Mouse (Mus musculus) hematopoietic stem cell, adult 5-6 weeks (primary cell): ENCODE data around the gene Gm1113. TPM values are rescaled to one million over a fixed set of nuclear protein-coding genes. Genes with fewer than 3 reads are reported as not detected.

ENCODE experiments used
- ATAC-seq, 2 experiments: fragments of 125-278 bp in 1 of 2; replicated peaks in 1 of 2; 2 replicates each; pipeline ENCODE4 v1.8.0; 2016 to 2017; ENCODE audit warnings: inconsistent platforms in 2 of 2, mild to moderate bottlenecking in 2 of 2, moderate number of reproducible peaks in 2 of 2, low read depth in 1 of 2, moderate TSS enrichment in 1 of 2; ENCODE audit not compliant: low FRiP score in 2 of 2, poor library complexity in 2 of 2, severe bottlenecking in 2 of 2, insufficient read depth in 1 of 2, low TSS enrichment in 1 of 2
- total RNA-seq: library from RNA; stranded (forward); fragments of 172-1452, 232-1000 nt; gene quantifications from 2 replicates; pipeline ENCODE4 v1.2.3, GENCODE M21; 2017

Gm1113 gene
- total RNA-seq, 1 experiment from 2014 or later: not detected

DNA sequence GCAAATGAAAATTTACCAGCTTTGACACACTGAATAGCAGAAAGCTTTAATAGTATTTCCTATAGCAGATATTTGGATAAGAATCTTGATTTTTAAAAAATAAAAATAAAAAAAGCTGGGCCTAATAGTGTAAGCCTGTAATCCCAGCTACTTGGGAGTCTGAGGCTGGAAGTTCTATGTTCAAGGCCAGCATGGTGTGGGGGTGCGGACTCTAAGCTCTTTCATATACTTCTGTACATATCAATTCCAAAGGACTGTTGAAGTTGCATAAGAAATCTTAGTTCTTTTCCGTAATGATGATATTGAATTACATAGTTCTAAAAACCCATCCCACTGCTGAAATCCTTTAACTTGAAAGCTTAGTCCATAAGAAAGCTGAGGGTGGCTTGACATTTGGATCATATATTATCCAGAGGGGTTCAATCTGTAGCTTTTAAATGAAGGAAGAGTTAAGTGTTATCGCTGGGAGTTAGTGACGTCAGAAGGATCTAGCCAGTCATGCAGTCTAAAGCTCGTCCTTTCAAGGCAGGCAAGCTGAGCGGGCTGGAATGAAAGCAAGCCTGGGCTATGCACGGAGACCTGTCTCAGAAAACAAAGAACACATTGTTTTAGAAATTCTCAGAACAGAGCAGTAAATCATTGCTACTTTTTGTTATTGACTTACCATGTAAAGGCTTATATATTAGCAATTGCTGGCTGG lies 24.9 kb downstream of the Gm1113 start:
- ATAC-seq: no peak

DNA sequence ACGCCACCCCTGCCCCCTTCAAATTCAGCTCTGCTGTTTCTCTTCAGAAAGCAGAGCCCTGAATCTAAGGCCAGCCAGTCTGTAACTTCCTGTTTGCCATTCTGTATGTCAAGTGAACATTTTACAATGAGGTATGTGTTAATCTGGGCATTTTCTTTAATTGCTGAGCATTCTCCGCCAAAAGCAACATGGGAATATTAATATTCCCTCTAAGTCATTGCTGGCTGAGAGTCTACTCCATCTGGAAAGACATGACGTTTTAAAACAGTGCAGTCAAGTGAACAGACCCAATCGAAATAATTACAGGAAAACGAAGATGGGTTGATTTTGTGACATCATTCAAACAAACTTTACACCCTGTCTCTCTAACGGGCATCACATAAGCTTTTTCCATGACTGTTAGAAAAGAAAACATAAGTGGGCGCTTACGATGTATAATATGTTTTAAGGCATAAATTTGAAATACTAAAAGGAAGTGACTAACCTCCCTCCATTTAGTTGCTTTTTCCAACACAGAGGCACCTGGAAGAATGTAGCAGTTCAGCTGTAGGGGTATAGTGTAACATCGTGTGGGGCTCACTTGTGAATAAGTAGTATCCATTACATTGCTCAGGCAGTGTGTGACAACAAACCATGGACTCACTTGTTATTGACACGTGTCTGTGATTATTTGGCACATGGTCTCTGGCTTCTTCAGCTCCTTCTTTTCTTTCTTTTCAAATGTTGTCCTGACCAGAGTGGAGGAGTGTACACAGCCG lies 26.8 kb downstream of the Gm1113 start:
- no peak; a peak in 1 of 4 replicates for ATAC-seq

DNA sequence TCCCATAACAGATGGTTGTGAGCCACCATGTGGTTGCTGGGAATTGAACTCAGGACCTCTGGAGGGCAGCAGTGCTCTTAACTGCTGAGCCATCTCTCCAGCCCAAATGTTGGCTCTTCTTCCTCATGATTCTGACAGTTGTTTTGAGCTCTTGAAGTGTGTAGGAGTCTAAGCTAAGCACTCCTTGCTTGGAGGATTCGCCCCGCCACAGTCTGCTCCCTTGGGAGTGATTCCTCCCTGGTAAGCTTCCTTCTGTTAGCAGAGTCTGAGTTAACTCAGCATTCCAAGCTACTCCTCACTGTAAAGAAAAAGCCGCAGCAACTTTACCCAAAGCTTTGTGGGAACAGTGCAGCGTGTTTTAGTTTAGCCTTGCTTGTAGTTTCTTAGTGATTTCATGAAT lies 29.6 kb downstream of the Gm1113 start:
- ATAC-seq: no peak

DNA sequence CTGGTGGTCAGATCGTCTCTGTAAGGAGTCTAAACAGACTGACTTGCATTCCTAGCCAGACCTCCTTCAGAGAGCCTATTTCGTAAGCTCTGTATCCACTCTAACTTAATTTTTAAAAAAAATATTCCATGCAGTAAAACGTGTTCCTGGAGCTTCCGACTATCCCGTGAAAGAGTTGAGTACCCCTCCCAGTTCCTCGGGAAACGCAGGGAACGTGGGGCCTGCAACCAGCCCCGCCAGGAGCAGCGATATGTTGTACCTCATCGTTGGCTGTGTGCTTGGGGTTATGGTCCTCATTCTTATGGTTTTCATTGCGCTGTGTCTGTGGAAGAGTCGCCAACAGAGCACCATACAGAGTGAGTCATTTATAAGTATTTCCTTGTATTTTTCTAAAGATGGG lies 31.5 kb downstream of the Gm1113 start:
- ATAC-seq: no peak

DNA sequence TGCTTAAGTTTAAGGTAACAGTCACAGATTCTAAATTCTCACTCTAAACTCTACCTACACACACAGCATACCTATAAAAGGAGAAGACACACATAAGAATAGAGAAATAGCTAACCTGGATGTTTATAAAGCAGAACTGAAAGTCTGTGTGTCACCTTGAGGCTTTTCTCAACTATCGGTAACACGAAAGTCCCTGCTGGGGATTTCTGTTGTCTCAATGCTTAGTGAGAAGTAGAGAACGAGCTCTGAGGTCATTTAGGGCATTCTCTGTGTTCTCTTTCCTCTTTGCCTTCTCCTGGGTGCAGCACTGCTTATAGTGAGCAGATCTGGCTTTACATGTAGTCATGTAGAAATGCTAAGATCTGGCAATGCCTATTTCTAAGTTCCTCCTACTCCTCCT lies 34.1 kb downstream of the Gm1113 start:
- no peak for ATAC-seq

DNA sequence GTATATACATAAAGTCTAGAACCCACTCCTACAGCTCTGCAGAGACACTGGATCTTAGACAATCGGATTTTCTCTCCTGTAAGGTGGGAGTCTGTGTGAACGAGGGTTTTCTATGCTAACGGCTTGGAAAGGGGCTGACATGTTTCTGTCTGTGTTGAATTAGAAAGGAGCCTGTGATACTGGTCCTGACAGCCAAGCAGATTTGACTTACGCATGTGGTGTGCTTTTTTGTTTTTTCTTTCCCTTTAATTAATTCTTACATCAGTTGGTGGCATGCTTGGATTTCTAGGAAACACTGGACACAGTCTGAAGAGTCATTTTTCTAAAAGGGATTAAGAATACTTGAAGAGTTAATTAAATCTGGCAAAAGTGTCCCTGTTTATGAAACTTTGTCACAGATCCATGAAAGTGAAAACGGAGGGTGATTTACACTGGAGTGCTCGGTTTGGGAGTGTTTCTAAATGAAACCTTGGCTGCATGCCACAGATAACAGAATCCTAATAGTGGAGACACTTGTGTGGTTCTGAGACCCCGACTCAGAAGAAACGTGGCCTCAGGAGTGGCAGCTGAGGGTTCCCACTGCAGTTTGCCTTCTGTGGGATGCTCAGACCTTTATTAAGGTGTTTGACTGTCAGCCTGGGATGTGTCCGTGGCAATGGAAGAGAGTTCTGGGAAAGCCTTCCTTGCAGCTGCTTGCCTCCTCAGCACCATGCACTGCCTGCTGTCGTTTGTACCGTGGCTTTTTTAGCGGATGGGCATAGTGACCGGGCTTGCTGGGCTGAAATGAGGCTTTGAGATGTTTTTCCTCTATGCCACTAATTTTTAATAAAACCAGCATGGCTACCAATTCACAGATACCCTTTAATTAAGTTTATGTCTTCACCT lies 35.8 kb downstream of the Gm1113 start:
- ATAC-seq: no peak

DNA sequence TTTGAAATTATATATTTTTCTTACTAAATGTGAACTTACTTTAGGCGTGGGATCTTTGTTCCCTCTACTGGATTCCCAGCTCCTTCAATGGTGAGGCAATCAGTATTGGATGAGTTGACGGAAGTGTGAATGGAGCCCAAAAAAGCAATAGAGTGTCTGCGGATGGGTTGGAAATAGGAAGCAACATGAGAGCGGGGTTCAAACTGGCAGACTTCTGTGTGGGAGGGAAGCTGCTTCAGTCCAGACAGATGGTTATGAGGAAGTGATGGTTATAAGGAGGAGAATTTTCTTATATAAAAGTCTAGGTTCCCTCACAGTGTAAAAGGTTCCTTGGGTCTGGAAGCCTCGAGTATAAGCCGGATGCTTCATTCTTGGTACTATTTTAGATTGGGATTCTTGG lies 38.6 kb downstream of the Gm1113 start:
- no peak for ATAC-seq

DNA sequence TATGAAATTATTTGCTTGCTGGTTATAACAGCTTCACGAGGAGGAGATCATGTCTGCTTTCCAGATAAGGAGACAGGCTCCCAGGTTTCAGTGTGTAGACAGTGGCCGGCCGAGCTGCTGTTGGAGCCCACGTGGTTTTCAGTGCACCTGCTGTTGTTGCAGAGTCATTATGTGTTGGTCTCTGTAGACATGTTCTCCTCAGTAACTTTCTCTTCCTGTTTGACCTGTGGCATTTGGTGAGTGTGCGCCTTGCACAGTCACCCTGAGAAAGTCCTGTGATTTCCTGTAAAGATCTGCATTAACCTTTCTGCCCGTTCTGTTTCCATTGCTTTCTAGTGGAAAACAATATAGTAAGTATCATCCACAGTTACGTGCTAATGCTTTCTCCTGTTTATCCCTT lies 42.7 kb downstream of the Gm1113 start:
- peak; percentile 46 to 51; a peak in 1 of 4 replicates for ATAC-seq

DNA sequence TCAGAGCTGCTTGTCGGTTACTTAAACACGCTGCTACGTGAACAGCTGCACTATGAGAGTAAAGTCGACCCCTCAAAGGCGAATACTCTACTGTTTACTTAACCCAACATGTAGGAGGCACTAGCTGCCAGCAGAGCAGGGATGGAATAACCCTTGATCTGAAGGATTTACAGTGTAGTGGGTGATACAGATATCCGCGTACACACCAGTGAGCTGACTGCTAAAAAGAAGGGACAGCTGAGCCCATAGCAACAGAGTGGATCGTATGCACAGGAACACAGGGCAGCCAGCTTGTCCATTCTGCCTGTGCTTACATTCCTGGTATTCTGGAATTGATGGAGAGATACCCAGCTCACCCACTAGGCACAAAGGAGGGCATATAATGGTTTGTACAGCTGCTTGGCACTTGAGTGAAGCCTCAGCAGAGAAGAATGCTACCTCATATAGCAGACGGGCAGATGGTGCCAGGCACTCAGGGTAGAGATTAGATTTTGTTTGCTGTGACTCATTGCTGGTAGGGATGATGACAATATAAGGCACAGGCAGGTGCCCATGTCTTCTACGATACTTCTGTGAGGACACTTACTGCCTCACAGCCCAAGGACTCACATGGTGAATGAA lies 43.9 kb downstream of the Gm1113 start:
- no peak for ATAC-seq

DNA sequence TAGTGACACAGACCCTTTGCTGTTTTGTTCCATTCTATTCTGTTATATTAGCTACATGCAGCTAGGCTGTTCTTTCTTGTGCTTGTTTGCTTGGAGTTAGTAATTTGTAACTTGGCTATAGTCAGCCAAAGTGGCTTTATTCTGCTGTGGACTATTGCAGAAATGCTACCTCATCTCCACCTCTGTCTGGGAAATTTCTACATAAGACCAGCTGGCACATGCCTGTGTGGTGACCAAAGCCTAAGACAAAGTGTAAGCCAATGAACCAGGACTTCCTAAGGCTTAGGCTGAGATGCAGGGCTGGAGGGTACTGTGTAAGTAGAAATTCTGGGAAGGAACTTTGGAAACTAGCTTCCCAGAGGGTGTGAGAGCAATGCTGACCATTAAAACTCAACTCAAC lies 49.2 kb downstream of the Gm1113 start:
- no peak for ATAC-seq

DNA sequence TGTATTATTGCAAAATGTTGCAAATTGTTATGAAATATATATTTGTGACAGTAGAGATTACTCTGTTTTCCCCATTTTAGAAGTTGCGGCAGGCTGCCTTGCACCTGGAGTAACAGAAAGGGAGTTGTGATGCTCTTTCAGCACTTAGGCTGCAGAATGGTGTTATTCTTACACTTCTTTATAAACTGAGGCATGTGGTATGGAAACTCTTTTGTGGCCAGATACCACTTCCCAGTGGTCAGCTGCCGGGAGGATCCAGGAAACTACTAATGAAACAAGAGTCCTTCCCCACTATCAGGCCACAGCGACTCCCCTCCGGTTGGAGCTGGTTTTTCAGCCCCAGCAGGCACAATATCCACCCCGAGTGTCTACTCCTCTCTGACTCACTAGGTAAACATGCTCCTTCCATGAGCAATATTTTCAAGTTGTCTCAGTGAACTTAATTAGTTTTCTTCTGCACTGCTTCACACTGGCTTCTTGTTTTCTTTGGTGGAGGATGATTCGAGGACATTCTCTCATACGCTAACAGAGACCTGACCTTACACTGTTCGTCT lies 50.7 kb downstream of the Gm1113 start:
- ATAC-seq: no peak

DNA sequence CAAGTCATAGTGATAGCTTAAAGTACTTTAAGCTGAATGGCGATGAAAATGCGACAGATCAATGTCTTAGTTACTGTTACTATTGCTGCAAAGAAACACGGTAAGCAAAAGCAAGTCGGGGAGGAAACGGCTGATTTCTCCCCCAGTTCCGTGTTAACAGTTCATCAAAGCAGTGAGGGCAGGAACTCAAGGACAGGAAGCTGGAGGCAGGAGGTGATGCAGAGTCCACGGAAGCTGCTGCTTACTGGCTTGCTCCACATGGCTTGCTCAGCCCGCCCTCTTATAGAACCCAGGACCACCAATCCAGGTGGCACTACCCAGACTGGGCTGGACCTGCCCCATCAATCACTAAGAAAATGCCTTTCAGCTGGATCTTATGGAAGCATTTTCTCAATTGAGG lies 58.5 kb downstream of the Gm1113 start:
- peak in 1 of 2 experiments; percentile 25; a peak in 2 of 4 replicates for ATAC-seq

Other genes with a start within 250 kb of the Gm1113 start
- gene Cdon, start 97.1 kb downstream of the Gm1113 start, total RNA-seq: 0.94 and 2.0 TPM in 2 replicates
- gene Ddx25, start 40.3 kb upstream of the Gm1113 start, total RNA-seq: 0.31 TPM in 1 of 2 replicates, not detected in the other
- gene Pus3, start 40.3 kb upstream of the Gm1113 start, total RNA-seq: 36.8 and 48.9 TPM in 2 replicates
- not detected in 2 replicates for gene Pate2, start 52.0 kb upstream of the Gm1113 start, total RNA-seq
- gene Hyls1, start 52.1 kb upstream of the Gm1113 start, total RNA-seq: 6.9 and 10.8 TPM in 2 replicates
- not detected in 2 replicates for gene Pate4, start 93.7 kb upstream of the Gm1113 start, total RNA-seq
- gene Pate3, start 129.9 kb upstream of the Gm1113 start, total RNA-seq: not detected in 2 replicates
- gene Pate1, start 169.1 kb upstream of the Gm1113 start, total RNA-seq: not detected in 2 replicates
- gene Gm17677, start 222.8 kb upstream of the Gm1113 start, total RNA-seq: not detected in 2 replicates